Mouse (Mus musculus) midbrain, embryonic 12.5 days (tissue): ENCODE measurements around the gene Ly6g6e. TPM values are rescaled to one million over a fixed set of nuclear protein-coding genes. Genes with fewer than 3 reads are reported as not detected.
A peak's percentile ranks its signal among the peaks of the same experiment; 100 is the strongest.

ENCODE experiments used
- ATAC-seq: fragments of 200-750 bp; cut with Nextera tagmentation; 2 replicates; pipeline ENCODE4 v1.8.0; 2017; ENCODE audit warnings: low read depth, moderate TSS enrichment, moderate library complexity; ENCODE audit not compliant: low FRiP score
- H3K27ac ChIP-seq: fragments of 300-500 bp; sonication (generic); replicated peaks from 2 replicates; pipeline ENCODE4 v1.5.1; 2016; ENCODE audit warnings: mild to moderate bottlenecking
- H3K27me3 ChIP-seq: fragments of 300-500 bp; sonication (generic); 2 replicates; pipeline ENCODE4 v1.6.1; 2016; ENCODE audit warnings: mild to moderate bottlenecking
- H3K36me3 ChIP-seq: fragments of 300-500 bp; sonication (generic); 2 replicates; pipeline ENCODE4 v1.6.1; 2016
- H3K4me1 ChIP-seq: fragments of 300-500 bp; sonication (generic); 2 replicates; pipeline ENCODE4 v1.6.1; 2016
- H3K4me2 ChIP-seq: fragments of 300-500 bp; sonication (generic); replicated peaks from 2 replicates; pipeline ENCODE4 v1.6.1; 2016; ENCODE audit warnings: mild to moderate bottlenecking, moderate library complexity
- H3K4me3 ChIP-seq: fragments of 300-500 bp; sonication (generic); 2 replicates; pipeline ENCODE4 v1.5.1; 2016; ENCODE audit warnings: mild to moderate bottlenecking
- H3K9ac ChIP-seq: fragments of 300-500 bp; sonication (generic); replicated peaks from 2 replicates; pipeline ENCODE4 v1.6.1; 2016; ENCODE audit warnings: mild to moderate bottlenecking, moderate library complexity
- H3K9me3 ChIP-seq: fragments of 300-500 bp; sonication (generic); 2 replicates; pipeline ENCODE4 v1.6.1; 2016; ENCODE audit warnings: mild to moderate bottlenecking
- WGBS: fragments of 180-500 bp; shearing (Covaris S2); methylation state at CpG from one replicate; pipeline ENCODE4 v1.1.7; 2016; 5-methylcytosine and 5-hydroxymethylcytosine counted together
- polyA plus RNA-seq: library from polyadenylated mRNA; unstranded; fragments of >200 nt; fragmentation: Nextera tagmentation; extraction: Ambion mirVana; gene quantifications from 2 replicates; pipeline ENCODE4 v1.2.1, GENCODE M21; 2016

Ly6g6e gene
- polyA plus RNA-seq, 1 experiment from 2014 or later, result 0.24 TPM

DNA sequence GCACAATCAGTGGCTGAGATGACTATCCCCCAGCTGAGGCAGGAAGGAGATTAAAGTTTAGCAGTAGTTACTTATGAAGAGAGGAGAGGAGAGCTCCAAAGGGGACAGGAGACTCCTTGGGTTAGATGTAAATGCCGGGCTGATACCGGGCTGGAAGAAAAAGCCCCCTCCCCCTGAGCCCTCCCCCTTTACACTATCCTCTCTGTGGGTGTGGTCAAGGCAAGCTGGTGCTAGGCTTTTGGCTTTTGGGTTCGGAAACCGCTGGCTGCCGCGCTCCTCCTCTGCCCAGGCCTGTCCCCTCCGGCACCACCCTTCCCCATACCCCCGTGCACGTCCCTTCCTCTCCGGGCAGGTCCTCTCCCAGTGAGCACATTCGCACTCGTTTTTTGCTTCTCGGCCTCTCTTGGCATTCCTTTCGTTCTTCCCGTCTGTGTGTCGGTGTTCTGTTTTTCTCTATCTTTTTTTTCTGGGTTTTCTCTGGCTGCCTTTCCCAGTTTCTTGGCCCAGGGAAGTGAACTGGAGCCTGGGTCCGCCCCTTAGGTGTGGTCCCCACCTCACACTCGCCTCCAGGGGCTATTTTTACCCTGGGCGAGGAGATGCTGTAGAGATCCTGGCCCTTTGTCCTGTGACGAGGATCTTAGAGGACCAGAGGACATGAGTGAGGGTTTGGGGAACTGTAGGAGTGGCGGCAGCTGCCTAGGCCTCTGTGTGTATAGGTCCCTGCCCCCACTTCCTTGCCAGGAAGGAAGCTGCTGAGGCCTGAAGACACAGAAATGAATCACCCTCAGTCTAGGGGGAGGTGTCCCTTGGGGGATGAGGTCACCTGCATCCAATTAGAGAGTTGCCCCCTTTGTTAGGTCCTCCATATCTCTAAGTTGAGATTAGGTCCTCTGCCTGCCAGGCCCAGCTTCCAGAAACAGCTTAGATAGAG is 25.3 kb upstream of the Ly6g6e start:
- Histone ChIP-seq H3K9ac (peak overlapping the region; percentile 83), H3K4me2 (peak overlapping the region; percentile 67), H3K4me1 (peaks cover 53% of the 10 kb centered on the region), H3K27me3 (no peaks in the 10 kb centered on the region), H3K9me3 (0 out of 2 replicates have a peak, but pooled peaks cover 4% of the 10 kb centered on the region), H3K4me3 (peak overlapping the region; percentile 52), H3K36me3 (peaks cover 32% of the 10 kb centered on the region), H3K27ac (peak overlapping the region; percentile 93)
- 2% methylated on average over 21 of the region's 21 CpGs for WGBS
- ATAC-seq, result peak; percentile 70

- peaks cover 39% of the 10 kb centered on the region for H3K36me3 ChIP-seq
- 71% methylated on average over 12 of the region's 12 CpGs for WGBS
- H3K4me2 ChIP-seq, result peak overlapping the region; percentile 67
- H3K27ac ChIP-seq, result peak overlapping the region; percentile 93
- H3K4me3 ChIP-seq, result peak overlapping the region; percentile 52
- peak overlapping the region; percentile 83 for H3K9ac ChIP-seq
- H3K4me1 ChIP-seq, result peaks cover 47% of the 10 kb centered on the region
- 0 out of 2 replicates have a peak, but pooled peaks cover 4% of the 10 kb centered on the region for H3K9me3 ChIP-seq
- ATAC-seq, result no peak
- H3K27me3 ChIP-seq, result no peaks in the 10 kb centered on the region
Observed at GRCm38 (mm10) chr17:35052271-35052798, 24.4 kb upstream of the Ly6g6e start.

DNA sequence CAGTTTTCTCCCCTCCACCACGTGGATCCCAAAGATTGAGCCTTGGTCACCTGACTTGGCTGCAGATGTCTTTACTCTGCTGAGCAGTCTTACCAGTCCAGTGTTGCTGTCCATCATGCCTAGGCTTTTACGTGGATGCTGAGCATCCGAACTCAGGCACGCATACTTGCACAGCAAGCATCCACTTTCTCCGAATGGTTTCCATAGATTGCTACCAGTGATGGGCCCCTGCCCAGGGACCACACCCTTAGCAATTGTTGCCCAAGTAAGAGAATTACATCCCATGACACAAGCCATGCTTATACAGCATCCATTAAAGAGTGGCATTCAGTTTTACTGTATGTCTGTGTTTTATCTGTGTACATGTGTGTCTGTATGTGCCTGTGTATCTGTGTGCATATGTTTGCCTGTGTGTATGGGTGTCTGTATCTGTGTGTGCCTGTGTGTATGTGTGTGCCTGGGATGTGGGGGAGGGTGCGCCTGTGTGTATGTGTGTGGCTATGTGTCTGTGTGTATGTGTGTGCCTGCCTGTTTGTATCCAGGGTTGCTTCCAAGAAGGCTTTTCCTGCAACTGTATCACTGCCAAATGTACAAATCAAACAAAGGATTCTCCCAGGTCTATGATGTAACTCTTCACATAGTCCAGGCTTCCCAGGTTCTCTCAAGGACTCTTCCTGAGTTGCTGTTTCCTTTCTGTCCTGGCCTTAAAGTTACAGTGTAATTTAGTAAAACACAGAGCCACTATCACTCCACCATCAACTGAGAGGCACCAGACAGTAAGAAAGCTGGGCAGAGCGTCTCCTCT is 20.8 kb upstream of the Ly6g6e start:
- Histone ChIP-seq H3K4me2 (no peak overlapping the region), H3K4me3 (no peak overlapping the region), H3K27me3 (no peaks in the 10 kb centered on the region), H3K9ac (no peak overlapping the region), H3K36me3 (peaks cover 48% of the 10 kb centered on the region), H3K4me1 (peaks cover 34% of the 10 kb centered on the region), H3K27ac (no peak overlapping the region), H3K9me3 (0 out of 2 replicates have a peak, but pooled peaks cover 4% of the 10 kb centered on the region)
- ATAC-seq, result no peak
- WGBS, result 92% methylated on average over 7 of the region's 7 CpGs

GRCm38 (mm10) chr17:35057090-35057489 is 19.6 kb upstream of the Ly6g6e start:
- Histone ChIP-seq H3K4me1 (peaks cover 35% of the 10 kb centered on the region), H3K36me3 (peaks cover 58% of the 10 kb centered on the region), H3K9ac (no peak overlapping the region), H3K4me3 (no peak overlapping the region), H3K4me2 (no peak overlapping the region), H3K27me3 (no peaks in the 10 kb centered on the region; the same call in 1 of the 2 replicates), H3K27ac (no peak overlapping the region), H3K9me3 (0 out of 2 replicates have a peak, but pooled peaks cover 4% of the 10 kb centered on the region)
- ATAC-seq, result no peak
- WGBS, result 77% methylated on average over 3 of the region's 3 CpGs

DNA sequence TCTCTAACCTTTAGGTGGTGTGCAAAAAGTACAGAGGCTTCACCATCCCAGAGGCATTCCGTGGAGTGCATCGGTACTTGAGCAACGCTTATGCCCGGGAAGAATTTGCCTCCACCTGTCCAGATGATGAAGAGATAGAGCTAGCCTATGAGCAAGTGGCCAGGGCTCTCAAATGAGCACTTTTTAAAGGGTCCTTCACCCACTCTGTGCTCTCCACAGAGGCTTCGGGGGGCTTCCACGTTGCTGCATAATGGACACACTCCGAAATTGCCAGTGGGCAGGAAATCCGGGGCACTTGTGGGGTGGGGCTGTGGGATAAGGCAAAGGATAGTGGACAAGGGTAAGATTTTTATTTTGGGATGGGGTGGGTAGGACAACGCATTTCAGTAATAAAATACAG is 18.4 kb upstream of the Ly6g6e start:
- H3K27ac ChIP-seq, result peak overlapping the region; percentile 88
- peak overlapping the region; percentile 81; the same call in 1 of the 2 replicates for H3K4me2 ChIP-seq
- H3K9me3 ChIP-seq, result 0 out of 2 replicates have a peak, but pooled peaks cover 4% of the 10 kb centered on the region
- peaks cover 5% of the 10 kb centered on the region; the same call in 1 of the 2 replicates for H3K27me3 ChIP-seq
- ATAC-seq, result peak; percentile 13
- 73% methylated on average over 9 of the region's 9 CpGs for whole genome bisulfite sequencing
- H3K9ac ChIP-seq, result peak overlapping the region; percentile 35
- H3K4me3 ChIP-seq, result peak overlapping the region; percentile 68
- peaks cover 24% of the 10 kb centered on the region for H3K4me1 ChIP-seq
- H3K36me3 ChIP-seq, result peaks cover 63% of the 10 kb centered on the region

DNA sequence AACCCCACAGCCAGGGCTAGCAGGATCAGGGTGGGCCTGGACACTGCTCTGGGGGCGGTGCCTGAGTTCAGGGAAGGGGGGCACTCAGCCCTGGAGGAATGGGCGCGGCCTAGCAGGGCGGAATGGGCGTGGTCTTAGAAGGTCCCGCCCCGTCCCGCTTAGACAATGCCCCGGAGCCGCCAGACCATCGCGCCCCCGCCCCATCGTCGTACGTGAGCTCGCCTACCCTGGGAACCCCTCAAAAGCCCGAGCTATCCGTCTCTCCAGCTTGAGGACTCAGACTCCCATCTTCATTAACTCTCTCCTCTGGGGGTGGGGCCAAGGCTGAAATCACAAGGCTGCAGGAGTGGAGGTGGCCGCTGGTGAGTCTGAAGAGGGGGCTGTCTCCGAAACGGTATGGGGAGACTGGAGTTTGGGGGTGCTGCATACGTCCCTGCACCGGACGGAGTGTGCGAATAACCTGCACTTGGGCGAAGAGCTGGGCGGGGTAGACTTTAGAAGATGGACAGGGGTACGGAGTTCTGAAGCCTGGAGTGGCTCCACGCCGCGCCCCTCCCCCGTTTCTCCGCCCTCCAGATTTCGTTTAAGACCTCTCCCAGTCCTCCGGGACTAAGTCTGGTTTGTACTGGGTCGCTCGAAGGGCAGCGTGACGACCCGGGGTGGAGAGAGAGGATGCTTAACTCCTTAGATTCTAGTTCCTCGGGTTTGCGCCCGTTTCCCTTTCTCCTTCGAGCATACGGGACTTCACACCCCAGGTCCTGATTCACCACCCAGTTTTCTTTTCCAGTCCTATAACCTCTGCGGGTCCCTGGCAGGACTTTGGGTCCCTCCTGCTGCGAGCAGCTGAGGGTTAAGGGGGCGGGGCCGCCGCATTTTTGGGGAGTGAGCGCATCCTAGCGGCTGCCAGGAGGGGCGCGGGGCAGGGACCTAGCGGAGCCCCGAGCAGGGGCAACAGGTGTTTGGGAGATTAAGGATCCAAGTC is 17.5 kb upstream of the Ly6g6e start, which contains the start of gene Ddah2:
Gene Ddah2 (plus strand): TSS at position 125 of the 982 bp plus-strand sequence.
- Histone ChIP-seq H3K27me3 (peaks cover 14% of the 10 kb centered on the region), H3K36me3 (peaks cover 58% of the 10 kb centered on the region), H3K4me1 (peaks cover 27% of the 10 kb centered on the region), H3K4me2 (peak within 1 kb of the TSS; percentile 81), H3K9ac (peak within 1 kb of the TSS; percentile 89), H3K4me3 (peak within 1 kb of the TSS; percentile 68), H3K27ac (peak within 1 kb of the TSS; percentile 88), H3K9me3 (0 out of 2 replicates have a peak, but pooled peaks cover 1% of the 10 kb centered on the region)
- peak; percentile 91 for ATAC-seq
- under 1% methylated on average over 57 of the region's 57 CpGs for WGBS

- peaks cover 52% of the 10 kb centered on the region for H3K36me3 ChIP-seq
- no peak for ATAC-seq
- peaks cover 23% of the 10 kb centered on the region for H3K27me3 ChIP-seq
- H3K4me1 ChIP-seq, result peaks cover 36% of the 10 kb centered on the region
- H3K9me3 ChIP-seq, result no peaks in the 10 kb centered on the region
- H3K4me2 ChIP-seq, result peak overlapping the region; percentile 81
- peak overlapping the region; percentile 89 for H3K9ac ChIP-seq
- peak overlapping the region; percentile 68 for H3K4me3 ChIP-seq
- 26% methylated on average over 14 of the region's 14 CpGs for WGBS
- no peak overlapping the region for H3K27ac ChIP-seq
Observed at GRCm38 (mm10) chr17:35060071-35060470, 16.6 kb upstream of the Ly6g6e start.

DNA sequence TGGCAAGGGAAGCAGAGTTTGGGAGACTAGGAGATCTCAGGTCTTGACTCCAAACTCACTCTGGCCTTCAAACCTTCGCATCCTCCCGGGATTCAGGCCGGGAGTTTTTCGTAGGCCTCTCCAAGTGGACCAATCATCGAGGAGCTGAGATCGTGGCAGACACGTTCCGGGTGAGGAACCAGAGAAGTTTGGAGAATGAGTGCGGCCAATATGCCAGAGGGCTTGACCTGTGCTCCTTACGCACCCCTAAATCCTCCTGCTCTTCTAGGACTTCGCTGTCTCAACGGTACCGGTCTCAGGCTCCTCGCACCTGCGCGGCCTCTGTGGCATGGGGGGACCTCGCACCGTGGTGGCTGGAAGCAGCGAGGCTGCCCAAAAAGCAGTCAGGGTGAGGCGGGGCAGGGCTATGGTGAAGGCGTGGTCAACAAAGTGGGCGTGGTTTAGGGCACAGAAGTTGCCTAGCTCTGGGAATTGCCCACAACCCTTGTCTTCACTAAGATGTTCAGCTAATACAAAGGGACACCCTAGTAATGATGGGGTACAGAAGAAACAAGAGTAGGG is 15.9 kb upstream of the Ly6g6e start:
- Histone ChIP-seq H3K9me3 (no peaks in the 10 kb centered on the region), H3K27ac (no peak overlapping the region), H3K4me2 (peak overlapping the region; percentile 81), H3K27me3 (peaks cover 30% of the 10 kb centered on the region), H3K4me1 (peaks cover 43% of the 10 kb centered on the region), H3K36me3 (peaks cover 46% of the 10 kb centered on the region), H3K9ac (peak overlapping the region; percentile 89), H3K4me3 (peak overlapping the region; percentile 68)
- ATAC-seq, result no peak
- 64% methylated on average over 22 of the region's 22 CpGs for WGBS

- no peaks in the 10 kb centered on the region for H3K9me3 ChIP-seq
- peaks cover 35% of the 10 kb centered on the region for H3K27me3 ChIP-seq
- peaks cover 42% of the 10 kb centered on the region for H3K36me3 ChIP-seq
- H3K9ac ChIP-seq, result 0 out of 2 replicates have a peak overlapping the region, but pooled peaks have one; percentile 11
- 87% methylated on average over 8 of the region's 8 CpGs for WGBS
- H3K27ac ChIP-seq, result no peak overlapping the region
- peaks cover 46% of the 10 kb centered on the region for H3K4me1 ChIP-seq
- ATAC-seq, result no peak
- H3K4me2 ChIP-seq, result peak overlapping the region; percentile 81; the same call in 1 of the 2 replicates
- no peak overlapping the region for H3K4me3 ChIP-seq
Observed at GRCm38 (mm10) chr17:35061299-35061698, 15.4 kb upstream of the Ly6g6e start.

DNA sequence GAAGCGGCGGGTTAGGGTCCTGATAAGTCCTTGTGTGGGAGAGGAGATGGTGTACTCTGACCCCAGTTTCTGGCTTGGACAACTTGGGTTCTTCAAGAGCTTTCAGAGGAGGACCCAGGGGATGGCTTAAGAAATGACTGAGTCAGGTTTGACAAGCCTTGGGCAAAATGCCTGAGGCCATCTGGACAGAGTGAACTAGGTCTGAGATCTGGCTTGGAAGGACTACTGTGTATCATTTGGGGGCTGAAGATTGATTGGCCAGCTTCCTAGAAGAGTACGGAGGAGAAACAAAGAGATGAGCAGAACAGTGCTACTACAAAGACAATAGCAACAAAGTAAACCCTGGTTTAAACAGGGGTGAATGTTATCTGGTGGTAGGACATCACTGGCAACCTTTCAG is 13.2 kb upstream of the Ly6g6e start:
- Histone ChIP-seq H3K4me3 (no peak overlapping the region), H3K27me3 (peaks cover 48% of the 10 kb centered on the region), H3K27ac (no peak overlapping the region), H3K36me3 (peaks cover 32% of the 10 kb centered on the region), H3K9me3 (no peaks in the 10 kb centered on the region), H3K4me1 (peaks cover 43% of the 10 kb centered on the region), H3K9ac (no peak overlapping the region), H3K4me2 (no peak overlapping the region)
- no peak for ATAC-seq
- 90% methylated on average over 3 of the region's 3 CpGs for WGBS
